Mouse (Mus musculus) ES-E14 (cell line): ENCODE data around the gene Hdac5.

ENCODE experiments used
- CHD2 ChIP-seq: IDR thresholded peaks from 2 replicates; pipeline ENCODE4 v1.6.1; 2014; ENCODE audit warnings: mild to moderate bottlenecking, low read depth, low read length, inconsistent platforms
- ZC3H11A ChIP-seq: IDR thresholded peaks from 2 replicates; pipeline ENCODE4 v1.6.1; 2012; ENCODE audit warnings: low read depth, mild to moderate bottlenecking, inconsistent platforms, low read length, borderline replicate concordance

DNA sequence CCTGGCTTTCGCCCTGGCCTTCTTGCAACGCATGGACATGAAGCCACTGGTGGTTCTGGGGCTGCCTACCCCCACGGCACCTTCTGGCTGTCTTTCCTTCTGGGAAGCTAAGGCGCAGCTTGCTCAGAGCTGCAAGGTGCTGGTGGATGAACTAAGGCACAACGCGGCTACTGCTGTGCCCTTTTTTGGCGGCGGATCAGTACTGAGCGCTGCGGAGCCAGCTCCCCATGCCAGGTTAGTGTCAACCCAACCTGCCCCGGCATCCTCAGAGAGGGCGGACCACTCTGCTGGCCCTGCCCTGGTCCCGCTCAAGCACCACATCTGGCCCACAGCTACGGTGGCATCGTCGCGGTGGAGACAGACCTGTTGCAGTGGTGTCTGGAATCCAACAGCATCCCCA, 83.4 kb downstream of the Hdac5 start:
- TF ChIP-seq ZC3H11A (no peak), CHD2 (no peak)
